Mouse (Mus musculus) hindbrain, embryonic 13.5 days (tissue): ENCODE measurements at regions not wholly inside any gene's neighbourhood (a gene's known extent, or its start where the extent isn't known, plus 50 kb on each side); places are given as distances from the start of the nearest gene placed in this dataset.

Experiments used
- ATAC-seq: fragments of 200-750 bp; cut with Nextera tagmentation; 2 replicates; pipeline ENCODE4 v1.8.0; 2017; ENCODE audit warnings: moderate TSS enrichment; ENCODE audit not compliant: low FRiP score
- H3K27ac ChIP-seq: fragments of 300-500 bp; sonication (generic); 2 replicates; pipeline ENCODE4 v1.5.1; 2015; ENCODE audit warnings: inconsistent platforms, mild to moderate bottlenecking, moderate library complexity
- H3K27me3 ChIP-seq: fragments of 300-500 bp; sonication (generic); 2 replicates; pipeline ENCODE4 v1.6.1; 2015; ENCODE audit warnings: mild to moderate bottlenecking, inconsistent platforms
- H3K36me3 ChIP-seq: fragments of 300-500 bp; sonication (generic); 2 replicates; pipeline ENCODE4 v1.6.1; 2015; ENCODE audit warnings: mild to moderate bottlenecking, inconsistent platforms
- H3K4me1 ChIP-seq: fragments of 300-500 bp; sonication (generic); replicated peaks from 2 replicates; pipeline ENCODE4 v1.6.1; 2015; ENCODE audit warnings: inconsistent platforms
- H3K4me2 ChIP-seq: fragments of 300-500 bp; sonication (generic); 2 replicates; pipeline ENCODE4 v1.6.1; 2015; ENCODE audit warnings: inconsistent platforms, mild to moderate bottlenecking, moderate library complexity
- H3K4me3 ChIP-seq: fragments of 300-500 bp; sonication (generic); 2 replicates; pipeline ENCODE4 v1.5.1; 2015; ENCODE audit warnings: mild to moderate bottlenecking, inconsistent platforms
- H3K9ac ChIP-seq: fragments of 300-500 bp; sonication (generic); 2 replicates; pipeline ENCODE4 v1.6.1; 2015; ENCODE audit warnings: mild to moderate bottlenecking, inconsistent platforms
- H3K9me3 ChIP-seq: fragments of 300-500 bp; sonication (generic); 2 replicates; pipeline ENCODE4 v1.6.1; 2016; ENCODE audit warnings: inconsistent platforms
- WGBS: fragments of 180-500 bp; shearing (Covaris S2); methylation state at CpG from one replicate; pipeline ENCODE4 v1.1.7; 2015; 5-methylcytosine and 5-hydroxymethylcytosine counted together

GRCm38 (mm10) chr8:115458119-115458518, 249.5 kb downstream of the Maf start:
- no peak for ATAC-seq
- H3K4me3 ChIP-seq, result no peak overlapping the region
- 0 out of 2 replicates have a peak, but pooled peaks cover 2% of the 10 kb centered on the region for H3K4me1 ChIP-seq

GRCm38 (mm10) chr8:115450789-115451188, 256.8 kb downstream of the Maf start:
- WGBS, result 83% methylated on average over 1 of the region's 1 CpGs
- Histone ChIP-seq H3K27ac (no peak overlapping the region), H3K4me1 (0 out of 2 replicates have a peak, but pooled peaks cover 2% of the 10 kb centered on the region), H3K4me3 (no peak overlapping the region), H3K4me2 (no peak overlapping the region), H3K9ac (no peak overlapping the region), H3K36me3 (no peaks in the 10 kb centered on the region), H3K9me3 (no peaks in the 10 kb centered on the region), H3K27me3 (no peaks in the 10 kb centered on the region)
- no peak for ATAC-seq

More at GRCm38 (mm10) chr8:115458119-115458518, 249.5 kb downstream of the Maf start:
- Histone ChIP-seq H3K36me3 (no peaks in the 10 kb centered on the region), H3K4me2 (no peak overlapping the region), H3K27me3 (no peaks in the 10 kb centered on the region), H3K27ac (no peak overlapping the region), H3K9me3 (no peaks in the 10 kb centered on the region), H3K9ac (no peak overlapping the region)
- WGBS, result 77% methylated on average over 3 of the region's 3 CpGs

DNA sequence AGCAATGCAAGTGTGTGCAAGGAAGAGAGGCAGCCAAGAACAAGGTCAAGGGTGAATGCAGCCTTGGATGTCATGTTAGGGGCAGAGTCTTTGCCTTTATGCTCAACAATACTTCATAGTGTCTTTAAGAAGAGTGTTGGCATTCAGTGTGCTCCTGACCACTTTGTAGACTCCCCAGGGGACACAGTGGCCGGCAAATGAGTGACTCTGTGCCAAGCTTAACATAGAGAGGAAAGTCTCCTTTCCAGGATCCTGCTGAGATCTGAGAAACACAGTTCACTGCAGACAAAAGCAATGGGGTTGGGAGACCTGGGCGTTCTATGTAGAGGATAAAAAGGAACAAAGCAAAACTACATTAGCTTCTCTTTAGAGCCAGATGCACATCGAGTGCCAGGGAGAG, 259.2 kb downstream of the Maf start:
- H3K4me1 ChIP-seq, result no peaks in the 10 kb centered on the region
- H3K27me3 ChIP-seq, result no peaks in the 10 kb centered on the region
- no peak for ATAC-seq
- no peak overlapping the region for H3K4me3 ChIP-seq
- H3K9ac ChIP-seq, result no peak overlapping the region
- WGBS, result 35% methylated on average over 3 of the region's 3 CpGs
- no peak overlapping the region for H3K4me2 ChIP-seq
- H3K36me3 ChIP-seq, result no peaks in the 10 kb centered on the region
- H3K27ac ChIP-seq, result no peak overlapping the region
- H3K9me3 ChIP-seq, result no peaks in the 10 kb centered on the region

- no peaks in the 10 kb centered on the region for H3K36me3 ChIP-seq
- no peaks in the 10 kb centered on the region for H3K4me1 ChIP-seq
- no peak overlapping the region for H3K4me3 ChIP-seq
- H3K9me3 ChIP-seq, result no peaks in the 10 kb centered on the region
- 92% methylated on average over 5 of the region's 5 CpGs for WGBS
- no peaks in the 10 kb centered on the region for H3K27me3 ChIP-seq
- H3K27ac ChIP-seq, result no peak overlapping the region
- ATAC-seq, result no peak
- H3K4me2 ChIP-seq, result no peak overlapping the region
- H3K9ac ChIP-seq, result no peak overlapping the region
Measured at GRCm38 (mm10) chr8:115444519-115444918, 263.1 kb downstream of the Maf start.

- WGBS, result 82% methylated on average over 6 of the region's 6 CpGs
- Histone ChIP-seq H3K9ac (no peak overlapping the region), H3K27me3 (no peaks in the 10 kb centered on the region; the same call in 1 of the 2 replicates), H3K4me2 (no peak overlapping the region), H3K4me1 (no peaks in the 10 kb centered on the region), H3K27ac (no peak overlapping the region), H3K9me3 (no peaks in the 10 kb centered on the region), H3K36me3 (no peaks in the 10 kb centered on the region), H3K4me3 (no peak overlapping the region)
- no peak for ATAC-seq
Measured at GRCm38 (mm10) chr8:115441943-115442550, 265.5 kb downstream of the Maf start.

DNA sequence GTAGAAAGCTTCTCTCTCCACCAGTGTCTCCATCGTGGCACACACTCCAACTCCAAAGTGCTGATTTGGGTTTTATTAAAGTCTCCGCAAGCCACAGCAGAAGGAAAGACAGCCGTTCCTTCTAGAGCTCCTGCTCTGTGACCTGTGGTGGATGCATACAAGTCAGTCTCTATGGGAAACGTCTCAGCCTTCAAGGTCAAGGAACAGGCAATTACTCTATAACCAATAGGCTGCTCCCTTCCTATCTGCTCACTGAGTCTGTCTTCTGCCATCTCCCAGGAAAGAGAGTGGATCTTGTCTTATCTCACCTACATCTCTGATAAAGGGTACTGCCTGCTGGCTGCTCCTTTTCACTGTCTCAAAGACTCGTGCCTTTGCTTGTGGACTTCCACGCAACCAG, 266.3 kb downstream of the Maf start:
- WGBS, result 82% methylated on average over 6 of the region's 6 CpGs
- no peaks in the 10 kb centered on the region for H3K4me1 ChIP-seq
- H3K27ac ChIP-seq, result no peak overlapping the region

GRCm38 (mm10) chr8:115440151-115440550, 267.4 kb downstream of the Maf start:
- no peak overlapping the region for H3K4me2 ChIP-seq
- 82% methylated on average over 3 of the region's 3 CpGs for WGBS
- no peaks in the 10 kb centered on the region; the same call in 1 of the 2 replicates for H3K27me3 ChIP-seq
- H3K36me3 ChIP-seq, result no peaks in the 10 kb centered on the region
- H3K9ac ChIP-seq, result no peak overlapping the region
- no peaks in the 10 kb centered on the region for H3K9me3 ChIP-seq
- H3K4me1 ChIP-seq, result no peaks in the 10 kb centered on the region
- no peak overlapping the region for H3K27ac ChIP-seq
- no peak overlapping the region for H3K4me3 ChIP-seq
- ATAC-seq, result no peak

More for the DNA sequence above, 266.3 kb downstream of the Maf start:
- H3K9ac ChIP-seq, result no peak overlapping the region
- no peak for ATAC-seq
- no peak overlapping the region for H3K4me3 ChIP-seq
- H3K36me3 ChIP-seq, result no peaks in the 10 kb centered on the region
- H3K9me3 ChIP-seq, result no peaks in the 10 kb centered on the region
- H3K27me3 ChIP-seq, result no peaks in the 10 kb centered on the region; the same call in 1 of the 2 replicates
- no peak overlapping the region for H3K4me2 ChIP-seq

DNA sequence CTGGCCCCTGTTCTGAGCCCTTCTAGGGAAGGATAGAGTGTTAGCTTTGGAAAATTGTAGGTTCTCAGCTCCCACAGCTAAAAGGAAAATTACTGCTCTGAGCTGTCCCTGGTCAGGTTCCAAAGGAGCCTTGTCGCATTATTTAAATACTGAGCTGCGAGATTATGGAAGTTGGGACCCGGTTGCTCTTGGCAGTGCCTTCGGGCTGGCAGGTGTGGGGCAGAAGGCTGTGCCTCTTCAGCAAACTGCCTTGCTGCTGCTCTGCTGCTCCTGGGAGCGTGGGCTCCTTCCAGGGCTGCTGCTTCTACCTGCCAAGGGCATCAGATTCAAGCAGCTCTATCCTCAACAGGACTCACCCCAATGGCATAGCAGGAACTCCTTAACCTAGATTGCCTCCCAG, 268.1 kb downstream of the Maf start:
- H3K9ac ChIP-seq, result no peak overlapping the region
- H3K36me3 ChIP-seq, result no peaks in the 10 kb centered on the region
- no peaks in the 10 kb centered on the region for H3K4me1 ChIP-seq
- no peaks in the 10 kb centered on the region for H3K9me3 ChIP-seq
- no peaks in the 10 kb centered on the region; the same call in 1 of the 2 replicates for H3K27me3 ChIP-seq
- no peak overlapping the region for H3K4me2 ChIP-seq
- no peak for ATAC-seq
- 87% methylated on average over 5 of the region's 5 CpGs for WGBS
- no peak overlapping the region for H3K27ac ChIP-seq
- no peak overlapping the region for H3K4me3 ChIP-seq

DNA sequence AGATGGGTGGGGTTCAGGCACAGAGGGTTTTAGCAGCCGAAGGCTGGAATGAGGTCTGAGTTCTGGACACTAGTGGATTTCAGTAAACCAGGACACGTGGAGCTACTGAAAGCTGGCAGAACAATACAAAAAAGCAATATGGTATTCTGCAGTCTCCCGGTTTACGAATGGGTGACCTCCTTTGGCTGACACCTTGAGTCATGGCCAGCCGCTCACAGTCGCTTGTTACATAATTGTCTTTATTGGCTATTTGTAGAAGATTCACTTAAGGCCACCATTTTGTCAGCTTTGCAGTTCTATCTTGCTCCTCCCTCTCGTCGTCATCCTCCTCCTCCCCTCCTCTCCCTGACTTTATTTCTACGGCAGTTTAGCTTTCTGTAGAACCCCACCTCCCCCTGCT, 269.6 kb downstream of the Maf start:
- Histone ChIP-seq H3K27ac (no peak overlapping the region), H3K9ac (no peak overlapping the region), H3K9me3 (no peaks in the 10 kb centered on the region), H3K4me3 (no peak overlapping the region), H3K27me3 (no peaks in the 10 kb centered on the region; the same call in 1 of the 2 replicates), H3K4me1 (no peaks in the 10 kb centered on the region), H3K4me2 (no peak overlapping the region), H3K36me3 (no peaks in the 10 kb centered on the region)
- WGBS, result 85% methylated on average over 9 of the region's 9 CpGs
- no peak for ATAC-seq

GRCm38 (mm10) chr8:115436356-115436721, 271.3 kb downstream of the Maf start:
- Histone ChIP-seq H3K9ac (no peak overlapping the region), H3K27ac (no peak overlapping the region), H3K4me3 (no peak overlapping the region), H3K4me2 (no peak overlapping the region), H3K36me3 (no peaks in the 10 kb centered on the region), H3K9me3 (no peaks in the 10 kb centered on the region), H3K4me1 (no peaks in the 10 kb centered on the region), H3K27me3 (no peaks in the 10 kb centered on the region; the same call in 1 of the 2 replicates)
- 88% methylated on average over 4 of the region's 4 CpGs for WGBS
- ATAC-seq, result no peak

DNA sequence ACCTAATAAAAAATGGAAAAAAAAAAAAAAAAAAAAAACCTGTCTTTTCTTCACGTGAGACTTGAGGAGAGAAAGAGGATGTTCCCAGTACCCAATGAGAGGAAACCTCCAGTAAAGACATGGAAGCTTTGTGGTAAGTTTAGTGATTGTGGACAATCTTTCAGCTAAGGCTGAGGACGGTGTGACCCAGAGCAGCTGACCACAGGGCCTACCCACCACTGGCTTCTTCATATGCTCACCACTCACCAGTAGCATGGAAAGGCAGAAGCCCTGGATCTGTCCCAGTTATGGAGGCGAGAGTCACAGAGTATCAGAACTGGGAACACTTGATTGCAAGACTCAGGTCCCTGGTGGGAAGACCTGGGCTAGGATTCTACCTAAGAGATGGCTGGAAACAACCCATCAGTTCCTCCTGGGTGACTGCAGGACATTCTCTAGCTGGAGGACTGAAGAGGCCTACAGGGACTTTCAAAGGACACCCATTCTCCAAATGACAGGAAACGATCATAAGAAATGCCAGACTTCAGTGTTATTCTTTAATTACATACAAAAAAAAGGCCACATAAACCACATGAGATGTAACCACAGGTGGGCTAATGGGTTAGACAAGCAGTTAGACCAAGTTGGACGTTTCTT, 271.8 kb downstream of the Maf start:
- Histone ChIP-seq H3K4me1 (no peaks in the 10 kb centered on the region), H3K9ac (no peak overlapping the region), H3K36me3 (no peaks in the 10 kb centered on the region), H3K4me3 (no peak overlapping the region), H3K27ac (no peak overlapping the region), H3K4me2 (no peak overlapping the region), H3K9me3 (no peaks in the 10 kb centered on the region), H3K27me3 (no peaks in the 10 kb centered on the region; the same call in 1 of the 2 replicates)
- ATAC-seq, result no peak
- 87% methylated on average over 5 of the region's 5 CpGs for whole genome bisulfite sequencing

DNA sequence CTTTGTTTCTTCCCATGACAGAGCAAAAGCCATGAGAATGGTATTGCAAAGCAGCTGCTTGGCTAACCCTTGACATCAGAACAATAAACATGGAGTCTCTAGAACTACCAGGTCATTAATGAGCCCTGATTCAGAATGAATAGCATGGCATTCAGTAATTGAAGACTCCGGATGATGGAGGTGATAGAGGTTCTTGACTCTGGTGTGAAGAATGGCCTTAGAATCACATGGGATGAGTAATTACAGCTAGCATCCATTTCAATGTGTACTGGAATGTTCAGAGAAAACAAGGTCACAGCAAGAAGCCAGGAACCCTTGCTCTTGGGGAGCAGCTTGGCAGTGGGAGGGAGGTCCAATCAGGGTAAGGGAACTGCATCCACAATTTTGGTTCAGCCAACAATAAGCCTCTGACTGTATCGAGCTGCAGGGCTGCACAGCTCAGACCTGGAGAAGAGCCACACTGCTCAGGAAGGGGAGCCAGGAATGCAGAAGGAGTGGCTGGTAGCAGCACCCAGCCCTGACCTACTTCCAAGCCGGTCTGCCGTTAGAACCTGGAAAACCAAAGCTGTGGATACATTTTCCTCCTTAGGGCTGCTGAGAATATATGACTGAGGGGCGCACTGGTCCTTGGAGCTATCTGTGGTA, 275.1 kb downstream of the Maf start:
- Histone ChIP-seq H3K27ac (no peak overlapping the region), H3K4me3 (no peak overlapping the region), H3K4me2 (no peak overlapping the region), H3K9me3 (no peaks in the 10 kb centered on the region), H3K4me1 (peaks cover 16% of the 10 kb centered on the region), H3K9ac (no peak overlapping the region), H3K27me3 (peaks cover 3% of the 10 kb centered on the region; the same call in 1 of the 2 replicates), H3K36me3 (no peaks in the 10 kb centered on the region)
- ATAC-seq, result no peak
- WGBS, result 78% methylated on average over 5 of the region's 5 CpGs
